Mouse (Mus musculus) heart, embryonic 14.5 days (tissue): ENCODE measurements around the gene Clic4. TPM values are rescaled to one million over a fixed set of nuclear protein-coding genes. Genes with fewer than 3 reads are reported as not detected.

ENCODE experiments used
- ATAC-seq: fragments of 200-750 bp; cut with Nextera tagmentation; 2 replicates; pipeline ENCODE4 v1.8.0; 2017; ENCODE audit warnings: low read depth, moderate TSS enrichment; ENCODE audit not compliant: insufficient number of reproducible peaks, insufficient read depth, low FRiP score
- H3K27ac ChIP-seq, 2 experiments: fragments of 200-500 bp in 1 of 2; fragments of 300-500 bp in 1 of 2; sonication (generic) in 1 of 2; replicated peaks in 1 of 2; 2 replicates each; pipeline ENCODE4 v1.5.1; 2012 to 2014; ENCODE audit warnings: low read depth in 2 of 2, low read length in 2 of 2, control low read depth in 1 of 2, mild to moderate bottlenecking in 1 of 2, mixed read lengths in 1 of 2; ENCODE audit not compliant: control insufficient read depth in 1 of 2, insufficient read depth in 1 of 2
- H3K27me3 ChIP-seq: fragments of 300-500 bp; sonication (generic); 2 replicates; pipeline ENCODE4 v1.6.1; 2014; ENCODE audit warnings: mild to moderate bottlenecking, low read length, control low read depth; ENCODE audit not compliant: control insufficient read depth, insufficient read depth
- H3K36me3 ChIP-seq: fragments of 300-500 bp; sonication (generic); 2 replicates; pipeline ENCODE4 v1.6.1; 2014; ENCODE audit warnings: mild to moderate bottlenecking, control low read depth, low read length, mixed read lengths; ENCODE audit not compliant: control insufficient read depth, insufficient read depth
- H3K4me1 ChIP-seq, 2 experiments: fragments of 200-500 bp in 1 of 2; fragments of 300-500 bp in 1 of 2; sonication (generic) in 1 of 2; 2 replicates each; pipeline ENCODE4 v1.6.1; 2012 to 2014; ENCODE audit warnings: low read length in 2 of 2, control low read depth in 1 of 2, mixed read lengths in 1 of 2; ENCODE audit not compliant: control insufficient read depth in 2 of 2, insufficient read depth in 2 of 2
- H3K4me2 ChIP-seq: fragments of 300-500 bp; sonication (generic); 2 replicates; pipeline ENCODE4 v1.6.1; 2014; ENCODE audit warnings: mild to moderate bottlenecking, low read length
- H3K4me3 ChIP-seq, 2 experiments: fragments of 200-500 bp in 1 of 2; fragments of 300-500 bp in 1 of 2; sonication (generic) in 1 of 2; 2 replicates each; pipeline ENCODE4 v1.5.1; 2012 to 2014; ENCODE audit warnings: low read length in 2 of 2, mild to moderate bottlenecking in 2 of 2, control low read depth in 1 of 2, low read depth in 1 of 2, moderate library complexity in 1 of 2; ENCODE audit not compliant: control insufficient read depth in 1 of 2, insufficient read depth in 1 of 2
- H3K9ac ChIP-seq: fragments of 300-500 bp; sonication (generic); 2 replicates; pipeline ENCODE4 v1.6.1; 2014; ENCODE audit warnings: mild to moderate bottlenecking, low read length
- H3K9me3 ChIP-seq: fragments of 300-500 bp; sonication (generic); 2 replicates; pipeline ENCODE4 v1.6.1; 2016; ENCODE audit warnings: low read length, control low read depth; ENCODE audit not compliant: control insufficient read depth
- WGBS: fragments of 180-500 bp; shearing (Covaris S2); extraction: QIAGEN DNeasy Blood & Tissue Kit; methylation state at CpG from one replicate; pipeline ENCODE4 v1.1.7; 2014; 5-methylcytosine and 5-hydroxymethylcytosine counted together
- polyA plus RNA-seq: library from polyadenylated mRNA; unstranded; fragments of >200 nt; fragmentation: Nextera tagmentation; extraction: Ambion mirVana; gene quantifications from 2 replicates; pipeline ENCODE4 v1.2.1, GENCODE M21; 2014

Gene Clic4
- polyA plus RNA-seq, 1 experiment from 2014 or later: 181 TPM

DNA sequence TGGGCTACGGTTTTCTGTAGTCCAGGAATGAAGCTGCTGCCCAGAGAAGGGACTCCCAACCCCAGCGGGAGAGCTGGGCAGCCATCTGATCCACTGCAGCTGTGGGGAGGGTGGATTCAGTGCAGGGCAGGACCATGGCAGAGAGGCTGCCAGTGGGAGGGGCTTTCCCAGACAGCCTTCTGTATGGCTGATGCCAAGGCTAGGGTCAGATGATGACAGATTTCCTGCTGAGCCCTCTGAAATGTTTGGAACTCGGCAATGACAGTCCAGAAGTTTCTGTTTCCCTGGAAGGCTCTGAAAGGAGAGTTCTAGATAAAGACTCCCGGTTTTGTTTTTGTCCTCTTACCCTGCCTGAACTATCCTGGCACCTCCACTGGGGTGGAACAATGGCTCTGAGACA is 40.1 kb upstream of the Clic4 start:
- Histone ChIP-seq H3K4me2 (peak overlapping the region; percentile 62), H3K4me1 (peaks cover 43 to 54% of the 10 kb centered on the region in 2 experiments), H3K4me3 (no peak overlapping the region), H3K36me3 (peaks cover 29% of the 10 kb centered on the region; the same call in 1 of the 2 replicates), H3K9me3 (peaks cover 4% of the 10 kb centered on the region; the same call in 1 of the 2 replicates), H3K27me3 (no peaks in the 10 kb centered on the region), H3K9ac (peak overlapping the region; percentile 57), H3K27ac (peak overlapping the region; percentile 95 to 97)
- WGBS: 11% methylated on average over 4 of the region's 4 CpGs
- peak; percentile 65; the same call in 1 of the 2 replicates for ATAC-seq

DNA sequence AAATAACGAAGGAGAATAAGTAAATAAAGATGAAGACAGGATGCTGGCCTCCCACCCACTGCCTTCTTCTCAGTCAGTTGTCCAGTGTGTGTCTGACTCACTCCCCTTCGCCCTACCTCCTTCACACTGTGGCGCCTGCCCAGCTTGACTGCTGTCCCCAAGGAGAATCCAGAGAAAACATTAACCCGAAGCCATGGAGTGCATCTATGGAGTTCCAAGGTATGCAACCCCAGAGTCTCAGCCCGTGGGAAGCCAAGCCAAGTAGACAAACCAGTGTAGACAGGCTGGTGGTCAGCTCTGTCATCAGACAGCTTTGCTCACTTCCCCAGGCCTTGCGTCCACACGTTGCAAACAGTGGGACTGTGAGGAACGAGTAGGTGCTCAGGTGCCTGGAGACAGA is 37.8 kb upstream of the Clic4 start:
- 77% methylated on average over 8 of the region's 8 CpGs for WGBS
- ATAC-seq: no peak
- H3K27ac ChIP-seq: no peak overlapping the region
- H3K9me3 ChIP-seq: peaks cover 4% of the 10 kb centered on the region; the same call in 1 of the 2 replicates
- H3K4me2 ChIP-seq: no peak overlapping the region
- no peak overlapping the region for H3K9ac ChIP-seq
- H3K36me3 ChIP-seq: peaks cover 9% of the 10 kb centered on the region; the same call in 1 of the 2 replicates
- H3K4me1 ChIP-seq: peaks cover 60 to 69% of the 10 kb centered on the region in 2 experiments
- no peak overlapping the region for H3K4me3 ChIP-seq
- H3K27me3 ChIP-seq: no peaks in the 10 kb centered on the region

GRCm38 (mm10) chr4:135309726-135310125 is 37.1 kb upstream of the Clic4 start:
- H3K4me3 ChIP-seq: no peak overlapping the region
- no peaks in the 10 kb centered on the region for H3K9me3 ChIP-seq
- 47% methylated on average over 5 of the region's 5 CpGs for WGBS
- H3K36me3 ChIP-seq: peaks cover 2% of the 10 kb centered on the region; the same call in 1 of the 2 replicates
- peaks cover 60 to 65% of the 10 kb centered on the region in 2 experiments for H3K4me1 ChIP-seq
- peak overlapping the region; percentile 56 to 66; a peak in 3 of 4 replicates for H3K27ac ChIP-seq
- H3K9ac ChIP-seq: peak overlapping the region; percentile 22; the same call in 1 of the 2 replicates
- ATAC-seq: no peak
- no peak overlapping the region for H3K4me2 ChIP-seq
- H3K27me3 ChIP-seq: no peaks in the 10 kb centered on the region

- H3K4me1 ChIP-seq: peaks cover 54 to 60% of the 10 kb centered on the region in 2 experiments
- H3K4me2 ChIP-seq: no peak overlapping the region
- H3K36me3 ChIP-seq: no peaks in the 10 kb centered on the region
- no peaks in the 10 kb centered on the region for H3K9me3 ChIP-seq
- no peak for ATAC-seq
- peak overlapping the region; percentile 56 to 66 for H3K27ac ChIP-seq
- no peak overlapping the region for H3K4me3 ChIP-seq
- H3K9ac ChIP-seq: peak overlapping the region; percentile 22; the same call in 1 of the 2 replicates
- no peaks in the 10 kb centered on the region for H3K27me3 ChIP-seq
- whole genome bisulfite sequencing: 20% methylated on average over 9 of the region's 9 CpGs
These were observed 36.6 kb upstream of the Clic4 start for GRCm38 (mm10) chr4:135309112-135309659.

DNA sequence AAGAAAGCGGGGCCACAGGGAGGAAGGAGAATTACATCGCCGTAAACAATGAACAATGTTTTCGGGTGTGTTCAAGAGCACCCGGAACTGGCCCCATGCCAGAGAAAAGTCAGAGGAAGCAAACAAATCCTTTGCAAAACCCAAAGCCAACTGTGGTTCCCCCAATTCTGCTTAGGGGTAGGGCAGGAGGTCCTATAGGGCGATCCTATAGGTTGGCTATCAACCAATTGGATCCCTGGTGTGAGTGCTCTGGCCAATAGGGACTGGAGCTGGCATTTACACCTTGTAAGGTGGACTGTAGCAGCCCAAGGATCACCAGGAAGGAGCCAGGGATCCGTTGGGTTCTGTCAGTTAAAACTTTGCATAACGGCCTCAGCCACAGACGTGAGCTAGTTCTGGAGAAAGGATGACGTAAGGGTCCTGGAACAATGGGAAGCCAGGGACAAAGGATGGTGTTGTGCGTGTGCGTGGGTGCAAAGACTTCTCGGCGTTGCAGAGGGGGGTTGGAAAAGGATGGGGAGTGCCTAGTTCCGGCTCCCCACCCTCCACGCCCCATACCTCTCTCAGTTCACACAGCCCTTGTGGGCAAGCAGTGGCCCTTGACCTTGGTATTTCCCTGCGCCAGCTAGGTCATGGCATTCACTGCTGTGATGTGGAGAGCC is 34.5 kb upstream of the Clic4 start:
- Histone ChIP-seq H3K9ac (no peak overlapping the region), H3K9me3 (no peaks in the 10 kb centered on the region), H3K4me1 (peaks cover 36 to 39% of the 10 kb centered on the region in 2 experiments), H3K27ac (peak overlapping the region; percentile 47 to 67), H3K4me3 (no peak overlapping the region), H3K27me3 (no peaks in the 10 kb centered on the region), H3K4me2 (no peak overlapping the region), H3K36me3 (no peaks in the 10 kb centered on the region)
- peak; percentile 24 for ATAC-seq
- 59% methylated on average over 17 of the region's 17 CpGs for WGBS

DNA sequence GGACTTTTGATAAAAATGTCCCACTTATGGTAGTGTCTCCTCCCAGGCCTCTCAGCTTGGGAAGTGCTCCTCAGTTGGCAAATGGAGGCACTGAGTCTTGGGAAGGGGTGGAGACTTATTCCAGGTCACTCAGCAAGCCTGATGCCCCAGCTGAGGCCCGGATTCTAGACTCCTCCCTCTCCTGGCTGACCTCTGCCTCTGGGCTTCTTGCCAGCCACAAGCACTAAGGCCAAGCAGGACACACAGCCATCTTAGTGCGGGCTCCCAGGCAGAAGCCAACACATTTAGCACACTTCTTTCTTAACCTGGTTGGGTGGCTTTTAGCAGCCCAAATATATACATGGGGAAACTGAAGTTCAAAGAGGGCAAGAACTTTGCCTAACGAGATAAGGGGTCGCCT is 33.9 kb upstream of the Clic4 start:
- no peak for ATAC-seq
- Histone ChIP-seq H3K4me2 (no peak overlapping the region), H3K27ac (peak overlapping the region in 1 of 2 experiments; percentile 67; a peak in 3 of 4 replicates), H3K9me3 (no peaks in the 10 kb centered on the region), H3K9ac (no peak overlapping the region), H3K27me3 (no peaks in the 10 kb centered on the region), H3K4me1 (peaks cover 34 to 38% of the 10 kb centered on the region in 2 experiments), H3K4me3 (no peak overlapping the region), H3K36me3 (no peaks in the 10 kb centered on the region)
- WGBS: 47% methylated on average over 4 of the region's 4 CpGs

DNA sequence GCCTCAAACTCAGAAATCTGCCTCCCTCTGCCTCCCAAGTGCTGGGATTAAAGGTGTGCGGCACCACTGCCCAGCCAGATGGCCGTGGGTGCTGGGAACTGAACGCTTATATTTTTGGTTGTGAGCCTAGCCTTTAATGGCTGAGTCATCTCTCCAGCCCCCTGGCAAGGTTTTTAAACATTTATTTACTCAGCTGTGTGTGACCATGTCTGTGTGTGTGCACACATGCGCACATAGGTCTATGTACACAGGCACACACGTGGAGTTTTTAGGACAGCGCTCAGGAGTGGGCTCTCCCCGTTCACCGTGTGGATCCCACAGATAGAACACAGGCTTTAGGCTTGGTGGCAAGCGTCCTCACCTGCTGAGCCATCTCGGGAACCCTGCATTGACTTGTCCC is 29.6 kb upstream of the Clic4 start:
- Histone ChIP-seq H3K9ac (no peak overlapping the region), H3K9me3 (no peaks in the 10 kb centered on the region), H3K4me2 (no peak overlapping the region), H3K27ac (no peak overlapping the region), H3K27me3 (no peaks in the 10 kb centered on the region), H3K4me3 (no peak overlapping the region), H3K4me1 (peaks cover 27 to 30% of the 10 kb centered on the region in 2 experiments), H3K36me3 (no peaks in the 10 kb centered on the region)
- no peak for ATAC-seq
- WGBS: 85% methylated on average over 10 of the region's 10 CpGs
